Comparison of ENCODE assay signal across 9 mouse cellular contexts in the genomic region with DNA sequence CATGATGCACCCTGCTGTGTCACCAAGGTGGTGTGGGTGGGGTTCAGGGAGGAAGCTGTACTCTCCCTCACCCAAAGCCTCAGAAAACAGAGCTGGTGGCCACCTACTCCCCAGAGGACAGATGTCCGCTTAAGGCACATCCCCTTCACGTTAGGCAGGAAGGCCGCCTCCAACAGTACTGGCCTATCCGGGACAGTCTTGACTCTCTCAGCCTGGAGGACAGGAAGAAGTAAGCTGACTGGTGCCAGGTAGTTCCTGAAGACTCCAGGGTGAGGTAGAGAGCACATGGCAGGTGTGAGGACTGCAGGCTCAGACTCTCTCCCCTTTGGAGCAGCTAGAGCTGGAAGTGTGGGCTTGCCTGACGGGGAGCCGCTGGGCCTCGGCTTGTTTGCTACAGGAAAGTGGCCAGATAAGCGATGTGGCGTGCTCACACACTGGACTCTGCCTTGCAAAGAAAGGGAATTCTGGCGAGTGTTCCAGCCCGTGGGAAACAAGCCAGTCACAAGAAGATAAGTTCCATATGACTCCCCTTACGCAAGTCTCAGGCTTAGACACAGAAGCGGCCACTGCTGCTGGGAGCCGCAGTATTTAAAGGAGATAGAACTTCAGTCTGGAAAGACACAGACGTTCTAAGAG. TPM values are rescaled to one million over a fixed set of nuclear protein-coding genes. Genes with fewer than 3 reads are reported as not detected.
A peak's percentile ranks its signal among the peaks of the same experiment; 100 is the strongest.
DNase-seq lines count a peak whose midpoint lies in the region; ATAC-seq lines count a peak whose summit lies in the region.
"Had no signal": no experiment of that assay in that cellular context is flagged by ENCODE, and none has a peak within 500 bp of the region (broad histone marks: within the 10 kb centered on the region; RNA-seq: fewer than 3 reads in every experiment).

No protein-coding gene starts in this region.

- peak; percentile 42 to 59 for DNase-seq in left cerebral cortex, postnatal 14 days (ENCODE audit: low spot score in 2 of 2)
- no peak for DNase-seq in left cerebral cortex, adult 8-10 months (ENCODE audit: low spot score in 2 of 2)
- DNase-seq in heart, adult 9 months (ENCODE audit: low spot score in 2 of 2): peak; percentile 68 to 87
- DNase-seq in natural killer cell, adult 2 months (ENCODE audit: low spot score in 2 of 2): no peak
- DNase-seq in frontal cortex, adult 2 months (ENCODE audit: extremely low spot score in 1 of 2, low spot score in 1 of 2): no peak

- H3K4me3 ChIP-seq in liver, embryonic 12.5 days: no peak overlapping the region
- H3K4me3 ChIP-seq in stomach, embryonic 16.5 days (replicated peaks; ENCODE audit: low read length): no peak overlapping the region
- no peak overlapping the region for H3K4me3 ChIP-seq in kidney, embryonic 14.5 days (ENCODE audit: low read length)
- H3K4me3 ChIP-seq: myocyte had no signal

- peaks cover 6% of the 10 kb centered on the region for H3K4me1 ChIP-seq in liver, embryonic 12.5 days
- peaks cover 25% of the 10 kb centered on the region for H3K4me1 ChIP-seq in stomach, embryonic 16.5 days (ENCODE audit: control insufficient read depth, insufficient read depth, low read length)
- peaks cover 14% of the 10 kb centered on the region for H3K4me1 ChIP-seq in kidney, embryonic 14.5 days (ENCODE audit: control insufficient read depth, insufficient read depth, low read length)

- intact Hi-C loops in left cerebral cortex, postnatal 14 days (cut with DNase I): no loop called here

- H3K27ac ChIP-seq in liver, embryonic 12.5 days: no peak overlapping the region
- H3K27ac ChIP-seq in stomach, embryonic 16.5 days (ENCODE audit: low read length): peak overlapping the region; percentile 82
- no peak overlapping the region for H3K27ac ChIP-seq in kidney, embryonic 14.5 days (ENCODE audit: low read depth, low read length)

- no peaks in the 10 kb centered on the region for H3K36me3 ChIP-seq in liver, embryonic 12.5 days
- H3K36me3 ChIP-seq in stomach, embryonic 16.5 days (ENCODE audit: control insufficient read depth, insufficient read depth, low read length): no peaks in the 10 kb centered on the region
- H3K36me3 ChIP-seq in kidney, embryonic 14.5 days (ENCODE audit: control insufficient read depth, insufficient read depth, low read length): no peaks in the 10 kb centered on the region

- no peak overlapping the region; the same call in 1 of the 2 replicates for H3K9ac ChIP-seq in liver, embryonic 12.5 days
- H3K9ac ChIP-seq in stomach, embryonic 16.5 days (ENCODE audit: low read length): 0 out of 2 replicates have a peak overlapping the region, but pooled peaks have one; percentile 32
- no peak overlapping the region for H3K9ac ChIP-seq in kidney, embryonic 14.5 days (ENCODE audit: low read depth, low read length)

- no peak overlapping the region for H3K4me2 ChIP-seq in liver, embryonic 12.5 days
- H3K4me2 ChIP-seq in stomach, embryonic 16.5 days (ENCODE audit: low read depth, low read length): peak overlapping the region; percentile 25; the same call in 1 of the 2 replicates
- H3K4me2 ChIP-seq in kidney, embryonic 14.5 days (replicated peaks; ENCODE audit: low read depth, low read length): no peak overlapping the region

- no peaks in the 10 kb centered on the region for H3K9me3 ChIP-seq in liver, embryonic 12.5 days (replicated peaks)
- no peaks in the 10 kb centered on the region for H3K9me3 ChIP-seq in stomach, embryonic 16.5 days (replicated peaks; ENCODE audit: control insufficient read depth, low read length)
- H3K9me3 ChIP-seq in kidney, embryonic 14.5 days (ENCODE audit: control insufficient read depth, low read length): no peaks in the 10 kb centered on the region

- peaks cover 24% of the 10 kb centered on the region for H3K27me3 ChIP-seq in liver, embryonic 12.5 days (replicated peaks)
- H3K27me3 ChIP-seq in stomach, embryonic 16.5 days (ENCODE audit: control insufficient read depth, insufficient read depth, low read length): no peaks in the 10 kb centered on the region
- no peaks in the 10 kb centered on the region for H3K27me3 ChIP-seq in kidney, embryonic 14.5 days (ENCODE audit: control insufficient read depth, insufficient read depth, low read length)

- ATAC-seq in liver, embryonic 12.5 days: peak; percentile 57
- ATAC-seq in stomach, embryonic 16.5 days (ENCODE audit: insufficient read depth, low FRiP score): peak; percentile 74
- no peak; the same call in 1 of the 2 replicates for ATAC-seq in kidney, embryonic 14.5 days (ENCODE audit: low FRiP score, low TSS enrichment)

- 53% methylated on average over 15 of the region's 15 CpGs for WGBS in liver, embryonic 12.5 days (ENCODE audit: insufficient replicate concordance)
- 30% methylated on average over 15 of the region's 15 CpGs for WGBS in stomach, embryonic 16.5 days
- whole genome bisulfite sequencing in kidney, embryonic 14.5 days: 68% methylated on average over 15 of the region's 15 CpGs

RNA-seq across cellular contexts. Expression of a gene that starts 48.3 kb away (rescaled TPM):
- total RNA-seq in left cerebral cortex, postnatal 14 days (2021): 10 to 100 TPM; 40.6 to 51.9 TPM
- 10 to 100 TPM; 46.1 to 56.0 (median 49.3) TPM for total RNA-seq in left cerebral cortex, adult 8-10 months (2022)
- polyA plus RNA-seq in liver, embryonic 12.5 days (2016; fragmentation: Nextera tagmentation; extraction: Ambion mirVana): 1.6 and 1.9 TPM in 2 replicates
- polyA plus RNA-seq in stomach, embryonic 16.5 days (2015; fragmentation: Nextera tagmentation; extraction: Ambion mirVana): 7.8 and 8.7 TPM in 2 replicates
- 9.8 and 11.2 TPM in 2 replicates for polyA plus RNA-seq in kidney, embryonic 14.5 days (2014; fragmentation: Nextera tagmentation; extraction: Ambion mirVana)
- 20.6 and 26.2 TPM in 2 replicates for polyA plus RNA-seq in frontal cortex, adult 2 months (2012; rRNA removed)

Comparison
In these comparisons a context has a peak if more than half of its experiments do, and no peak if none do; other contexts are left out.
1. DNase-seq: peak in left cerebral cortex, postnatal 14 days (2 of 2) and heart, adult 9 months (2 of 2); none in left cerebral cortex, adult 8-10 months (0 of 2), natural killer cell, adult 2 months (0 of 2) and frontal cortex, adult 2 months (0 of 2).